Mouse (Mus musculus) gastrocnemius, postnatal 36 days (tissue): ENCODE results near the gene Blm. TPM values are rescaled to one million over a fixed set of nuclear protein-coding genes. Genes with fewer than 3 reads are reported as not detected.
"Not testable (repeated sequence)": the region's sequence is repeated elsewhere in the genome, so short reads cannot be mapped to it uniquely, and the experiment has no call there.

ENCODE experiments used
- DNase-seq, 2 experiments: peaks; one replicate each; pipeline ENCODE4 v3.0.0; 2022
- intact Hi-C: fragments of 180-260 bp; cut with DNase I; formaldehyde crosslinking; loops from one replicate; pipeline ENCODE4 v1.15.1; 2025
- total RNA-seq, 2 experiments: library from RNA; stranded (reverse); gene quantifications; 2 replicates each; pipeline ENCODE4 v1.2.3; 2021

Gene Blm
- total RNA-seq, 2 experiments from 2014 or later, result 0.64 to 1.1 TPM

DNA sequence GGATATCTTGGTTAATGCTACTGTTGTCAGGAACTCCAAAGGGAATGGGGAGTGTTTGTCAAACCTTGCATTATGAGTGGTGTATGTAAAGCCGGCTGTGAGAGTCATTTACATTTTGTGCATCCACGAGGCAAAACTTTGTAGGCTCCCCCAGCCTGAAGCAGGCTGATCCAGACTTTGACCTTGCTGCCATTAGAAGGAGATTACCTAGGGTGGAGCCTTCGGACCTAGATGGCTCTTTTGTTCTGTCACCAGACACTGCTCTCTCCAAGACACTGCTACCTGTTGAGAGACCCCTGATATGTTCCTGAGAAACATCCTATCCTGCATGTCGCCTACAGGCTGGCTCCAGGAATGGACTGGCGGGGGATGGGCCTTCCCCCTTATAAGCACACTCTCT is 4.7 kb upstream of the Blm start:
- intact Hi-C loops, result no loop called here
- DNase-seq, result no peak

GRCm38 (mm10) chr7:80534291-80535008 is 469 bp downstream of the Blm start:
- no peak for DNase-seq
- intact Hi-C loops, result no loop called here

DNA sequence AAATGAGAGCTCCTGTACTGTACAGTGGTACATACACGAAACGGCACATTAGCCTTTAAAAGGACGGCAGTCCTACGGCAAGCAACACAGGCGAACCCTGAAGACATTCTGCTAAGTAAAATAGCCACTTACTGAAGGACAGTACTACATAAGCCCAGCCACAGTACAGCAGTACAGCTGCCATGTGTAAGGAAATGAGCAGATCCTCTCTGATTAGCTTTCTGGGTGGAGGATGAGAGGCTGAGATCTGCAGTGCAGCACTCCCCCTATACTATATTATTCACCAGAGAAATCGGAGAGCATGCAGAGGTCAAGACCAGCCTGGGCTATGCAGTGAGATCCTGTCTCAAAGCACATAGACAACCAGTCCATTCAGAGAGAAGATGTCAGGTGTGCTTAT is 3.8 kb downstream of the Blm start:
- DNase-seq, result no peak
- intact Hi-C loops, result no loop called here

DNA sequence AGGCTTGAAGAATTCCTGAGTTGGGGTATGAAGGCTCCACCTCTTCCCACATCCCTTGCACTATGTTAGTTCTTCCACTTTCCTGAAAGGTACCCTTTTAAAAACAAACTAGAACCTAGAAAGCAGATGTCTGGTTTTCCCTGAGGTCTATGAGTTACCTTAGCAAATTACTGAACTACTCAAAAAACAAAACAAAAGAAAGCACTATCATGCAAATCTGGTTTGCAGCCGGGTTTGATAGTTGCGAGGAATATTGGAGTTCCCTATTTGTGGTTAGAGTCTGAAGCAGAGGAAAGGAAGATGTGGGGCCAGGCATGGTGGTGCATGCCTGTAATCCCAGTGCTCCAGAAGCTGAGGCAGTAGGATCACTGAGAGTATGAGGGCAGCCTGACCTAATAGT is 4.3 kb downstream of the Blm start:
- no peak for DNase-seq
- intact Hi-C loops, result no loop called here

- intact Hi-C loops, result no loop called here
- no peak for DNase-seq
These were observed 8.2 kb downstream of the Blm start for GRCm38 (mm10) chr7:80526698-80527097.

GRCm38 (mm10) chr7:80512408-80513085 is 22.4 kb downstream of the Blm start:
- DNase-seq, result no peak
- intact Hi-C loops, result no loop called here

DNA sequence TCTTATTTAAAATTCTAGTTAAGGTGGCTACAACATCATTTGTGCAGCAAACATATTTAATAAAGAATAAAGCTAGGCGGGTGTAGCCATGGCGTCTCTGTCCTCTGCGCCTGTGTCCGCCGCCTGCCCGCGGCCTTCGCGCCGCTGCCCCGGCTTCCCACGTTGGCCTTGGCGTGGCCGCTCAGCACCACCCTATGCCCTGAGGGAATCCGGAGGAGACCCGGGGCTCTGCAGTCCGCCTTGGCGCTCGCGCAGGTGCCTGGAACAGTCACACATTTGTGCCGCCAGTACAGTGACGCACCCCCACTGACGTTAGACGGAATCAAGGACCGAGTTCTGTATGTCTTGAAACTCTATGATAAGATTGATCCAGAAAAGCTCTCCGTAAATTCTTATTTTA is 27.2 kb downstream of the Blm start:
- DNase-seq, intact Hi-C loops: not testable (repeated sequence)

DNA sequence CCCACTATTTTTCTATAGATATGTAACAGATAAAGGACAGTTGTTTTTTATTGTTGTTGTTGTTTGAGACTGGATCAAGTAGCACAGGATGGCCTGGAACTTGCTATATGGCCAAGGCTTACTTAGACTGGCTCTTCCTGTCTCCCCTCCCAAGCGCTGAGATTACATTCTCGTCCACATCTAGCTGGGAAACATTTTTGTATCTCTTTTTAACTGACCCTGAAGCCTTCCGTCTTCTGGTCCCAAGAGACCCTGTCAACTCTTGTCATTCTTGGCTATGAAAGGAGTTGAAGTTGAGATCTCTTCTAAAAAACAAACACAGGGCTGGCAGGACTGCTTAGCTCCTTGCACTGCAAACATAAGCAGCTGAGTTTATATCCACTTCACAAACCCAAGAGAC is 28.9 kb downstream of the Blm start:
- DNase-seq, result no peak
- intact Hi-C loops, result no loop called here

GRCm38 (mm10) chr7:80504920-80505319 is 30.0 kb downstream of the Blm start:
- DNase-seq, result no peak
- intact Hi-C loops, result no loop called here

DNA sequence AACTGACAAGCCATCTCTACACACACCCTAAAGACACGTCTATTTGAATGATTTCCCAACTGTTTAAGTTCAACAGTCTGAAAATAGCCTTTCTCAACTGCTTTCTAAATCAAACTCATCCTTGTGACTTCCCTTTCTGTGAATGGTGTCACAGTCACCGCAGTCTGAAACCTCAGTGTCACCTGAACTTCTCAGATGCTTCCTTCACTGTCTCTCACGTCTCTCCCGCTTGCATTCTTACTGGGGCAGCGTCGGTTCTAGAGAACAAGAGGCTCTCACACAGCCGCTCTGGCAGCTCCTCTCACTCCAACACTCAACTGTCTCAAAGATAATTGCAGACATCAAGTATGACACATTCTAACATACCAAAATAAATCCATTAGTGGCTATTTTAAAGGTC is 33.9 kb downstream of the Blm start:
- intact Hi-C loops, result no loop called here
- DNase-seq, result no peak

DNA sequence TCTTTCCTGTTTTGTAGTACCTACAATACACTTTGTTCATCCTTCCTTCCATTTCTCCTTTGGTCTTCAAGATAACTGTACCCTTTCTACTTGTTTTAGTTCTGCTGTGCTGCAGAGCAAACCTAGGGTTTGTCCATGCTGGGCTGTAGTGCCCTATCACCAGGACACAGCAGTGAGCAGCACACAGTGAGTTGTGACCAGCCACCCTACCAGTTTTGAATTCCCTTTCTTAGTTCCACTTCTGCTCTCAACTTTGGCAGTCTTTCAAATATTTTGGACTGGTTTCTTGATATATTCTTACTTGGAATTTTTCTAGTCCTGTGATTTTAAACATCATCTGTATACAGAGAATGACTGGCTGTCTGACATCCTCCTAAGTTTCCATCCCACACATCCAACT is 34.8 kb downstream of the Blm start:
- intact Hi-C loops, result no loop called here
- no peak for DNase-seq

- no peak for DNase-seq
These were observed 35.5 kb downstream of the Blm start for GRCm38 (mm10) chr7:80499190-80499962.

DNA sequence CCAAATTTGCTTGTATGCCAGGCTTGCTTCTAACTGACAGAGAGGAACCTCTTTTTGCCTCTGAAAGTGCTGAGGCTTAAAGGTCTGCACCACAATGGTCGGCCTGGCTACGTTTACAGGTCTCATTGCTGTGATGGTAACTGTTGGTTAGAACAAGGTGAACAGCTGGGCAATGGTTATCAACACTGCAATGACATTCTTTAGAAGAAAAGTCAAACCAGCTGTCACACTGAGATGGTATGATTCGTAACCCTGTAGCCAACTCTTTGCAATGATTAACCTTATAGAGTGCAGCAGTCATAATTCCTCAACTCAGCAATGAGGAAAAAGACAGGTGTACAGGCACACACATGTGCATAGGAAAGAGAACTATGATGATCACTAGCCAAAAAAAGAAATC is 38.3 kb downstream of the Blm start:
- intact Hi-C loops, result no loop called here
- no peak for DNase-seq

More at GRCm38 (mm10) chr7:80499190-80499962, 35.5 kb downstream of the Blm start:
- intact Hi-C loops, result no loop called here

GRCm38 (mm10) chr7:80495210-80495609 is 39.7 kb downstream of the Blm start:
- no peak for DNase-seq
- intact Hi-C loops, result no loop called here

- intact Hi-C loops, result no loop called here
These were observed 42.9 kb downstream of the Blm start for GRCm38 (mm10) chr7:80491995-80492394.

GRCm38 (mm10) chr7:80491086-80491485 is 43.8 kb downstream of the Blm start:
- intact Hi-C loops, result no loop called here
- no peak for DNase-seq

More at GRCm38 (mm10) chr7:80491995-80492394, 42.9 kb downstream of the Blm start:
- no peak for DNase-seq

DNA sequence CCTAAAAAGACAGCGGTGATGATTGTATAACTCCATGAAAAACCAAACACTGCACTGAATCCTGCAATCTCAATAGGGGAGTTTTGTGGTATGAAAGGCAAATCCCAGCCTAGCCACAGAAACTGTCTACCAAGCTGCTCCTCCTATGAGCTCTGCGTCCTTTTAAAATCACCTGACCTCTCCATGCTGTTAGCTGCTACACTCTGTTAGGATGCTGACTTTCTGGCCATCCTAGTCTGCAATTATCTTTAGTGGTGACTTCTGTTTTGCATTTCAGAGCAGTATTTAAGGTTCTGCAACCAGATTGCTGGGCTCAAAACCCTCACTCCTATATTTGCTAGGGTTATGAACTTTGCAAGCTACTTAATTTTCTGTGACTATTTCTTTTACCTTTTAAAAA is 44.6 kb downstream of the Blm start:
- DNase-seq, result no peak
- intact Hi-C loops, result no loop called here

GRCm38 (mm10) chr7:80489445-80489844 is 45.5 kb downstream of the Blm start:
- intact Hi-C loops, result no loop called here

GRCm38 (mm10) chr7:80487239-80487638 is 47.7 kb downstream of the Blm start:
- intact Hi-C loops, result no loop called here

More at GRCm38 (mm10) chr7:80489445-80489844, 45.5 kb downstream of the Blm start:
- DNase-seq, result no peak

GRCm38 (mm10) chr7:80480097-80480496 is 54.8 kb downstream of the Blm start:
- DNase-seq, result no peak
- intact Hi-C loops, result no loop called here

More at GRCm38 (mm10) chr7:80487239-80487638, 47.7 kb downstream of the Blm start:
- no peak for DNase-seq

- DNase-seq, result no peak
- intact Hi-C loops, result no loop called here
These were observed 61.1 kb downstream of the Blm start for GRCm38 (mm10) chr7:80473837-80474236.
